Mouse (Mus musculus) kidney, embryonic 14.5 days (tissue): ENCODE results near the gene Sft2d1. TPM values are rescaled to one million over a fixed set of nuclear protein-coding genes. Genes with fewer than 3 reads are reported as not detected.

ENCODE experiments used
- ATAC-seq: fragments of 200-750 bp; cut with Nextera tagmentation; 2 replicates; pipeline ENCODE4 v1.8.0; 2017; ENCODE audit warnings: moderate number of reproducible peaks, mild to moderate bottlenecking, moderate TSS enrichment, moderate library complexity; ENCODE audit not compliant: low FRiP score, low TSS enrichment
- H3K27ac ChIP-seq: fragments of 300-500 bp; sonication (generic); 2 replicates; pipeline ENCODE4 v1.5.1; 2014; ENCODE audit warnings: low read depth, mild to moderate bottlenecking, low read length, moderate library complexity, mixed read lengths
- H3K27me3 ChIP-seq: fragments of 300-500 bp; sonication (generic); 2 replicates; pipeline ENCODE4 v1.6.1; 2014; ENCODE audit warnings: mild to moderate bottlenecking, low read length; ENCODE audit not compliant: control insufficient read depth, insufficient read depth
- H3K36me3 ChIP-seq: fragments of 300-500 bp; sonication (generic); 2 replicates; pipeline ENCODE4 v1.6.1; 2014; ENCODE audit warnings: low read length, mixed read lengths; ENCODE audit not compliant: control insufficient read depth, insufficient read depth
- H3K4me1 ChIP-seq: fragments of 300-500 bp; sonication (generic); 2 replicates; pipeline ENCODE4 v1.6.1; 2014; ENCODE audit warnings: low read length, mixed read lengths; ENCODE audit not compliant: control insufficient read depth, insufficient read depth
- H3K4me2 ChIP-seq: fragments of 300-500 bp; sonication (generic); replicated peaks from 2 replicates; pipeline ENCODE4 v1.6.1; 2014; ENCODE audit warnings: low read depth, mild to moderate bottlenecking, low read length
- H3K4me3 ChIP-seq: fragments of 300-500 bp; sonication (generic); 2 replicates; pipeline ENCODE4 v1.5.1; 2014; ENCODE audit warnings: mild to moderate bottlenecking, low read length
- H3K9ac ChIP-seq: fragments of 300-500 bp; sonication (generic); 2 replicates; pipeline ENCODE4 v1.6.1; 2014; ENCODE audit warnings: low read depth, mild to moderate bottlenecking, low read length, moderate library complexity
- H3K9me3 ChIP-seq: fragments of 300-500 bp; sonication (generic); 2 replicates; pipeline ENCODE4 v1.6.1; 2016; ENCODE audit warnings: low read length; ENCODE audit not compliant: control insufficient read depth
- WGBS: fragments of 180-500 bp; shearing (Covaris S2); extraction: QIAGEN DNeasy Blood & Tissue Kit; methylation state at CpG from one replicate; pipeline ENCODE4 v1.1.7; 2014; 5-methylcytosine and 5-hydroxymethylcytosine counted together
- polyA plus RNA-seq: library from polyadenylated mRNA; unstranded; fragments of >200 nt; fragmentation: Nextera tagmentation; extraction: Ambion mirVana; gene quantifications from 2 replicates; pipeline ENCODE4 v1.2.1, GENCODE M21; 2014

Gene Sft2d1
- polyA plus RNA-seq, 1 experiment from 2014 or later: 68.2 TPM

DNA sequence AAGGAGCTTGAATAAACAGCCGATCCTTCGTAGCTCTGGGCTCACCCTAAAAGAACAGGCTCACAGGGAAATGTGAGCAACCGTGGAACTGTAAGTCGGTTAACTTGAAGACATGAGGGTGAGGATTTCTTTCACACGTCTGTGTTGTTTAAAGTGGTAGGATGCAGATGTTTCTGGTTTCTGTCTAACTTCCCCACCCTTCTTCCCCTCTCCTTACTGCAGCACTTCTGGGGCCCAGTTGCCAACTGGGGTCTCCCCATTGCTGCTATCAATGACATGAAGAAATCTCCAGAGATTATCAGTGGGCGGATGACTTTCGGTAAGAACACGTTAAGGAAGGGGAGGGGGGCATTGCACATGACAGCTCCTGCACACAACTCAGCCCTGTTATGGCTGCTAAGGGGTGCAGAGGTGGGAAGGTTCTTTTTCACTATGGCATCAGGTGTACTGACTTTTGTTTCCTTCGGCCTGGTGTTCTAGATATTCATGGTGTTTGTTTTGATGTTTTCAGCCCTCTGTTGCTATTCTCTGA is 14.5 kb upstream of the Sft2d1 start:
- no peak overlapping the region for H3K9ac ChIP-seq
- H3K36me3 ChIP-seq: no peaks in the 10 kb centered on the region; the same call in 1 of the 2 replicates
- H3K4me1 ChIP-seq: no peaks in the 10 kb centered on the region
- no peak for ATAC-seq
- H3K9me3 ChIP-seq: no peaks in the 10 kb centered on the region
- 83% methylated on average over 9 of the region's 9 CpGs for WGBS
- no peak overlapping the region for H3K4me3 ChIP-seq
- no peak overlapping the region for H3K4me2 ChIP-seq
- H3K27ac ChIP-seq: no peak overlapping the region
- no peaks in the 10 kb centered on the region for H3K27me3 ChIP-seq

DNA sequence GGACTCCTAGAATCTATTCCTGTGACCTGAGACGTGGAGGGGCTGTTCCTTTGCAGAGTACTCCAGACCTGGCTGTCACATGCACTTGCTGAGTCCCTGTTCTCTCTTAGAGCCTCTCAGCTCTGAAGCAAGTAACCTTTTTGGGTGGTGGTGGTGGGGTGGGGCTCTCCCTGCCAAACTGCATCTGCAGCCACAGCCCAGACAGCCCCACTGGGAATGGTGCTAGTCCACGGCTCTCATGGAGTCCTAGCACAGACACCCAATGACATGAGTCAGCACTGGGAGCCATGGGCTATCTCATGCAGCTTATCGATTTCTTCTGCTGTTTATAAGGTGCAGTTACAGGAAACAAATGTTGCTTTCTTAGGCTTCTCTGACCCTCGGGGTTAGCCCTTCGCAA is 13.2 kb upstream of the Sft2d1 start:
- Histone ChIP-seq H3K27ac (no peak overlapping the region), H3K27me3 (no peaks in the 10 kb centered on the region), H3K36me3 (no peaks in the 10 kb centered on the region; the same call in 1 of the 2 replicates), H3K9ac (no peak overlapping the region), H3K4me1 (no peaks in the 10 kb centered on the region), H3K4me2 (no peak overlapping the region), H3K4me3 (no peak overlapping the region), H3K9me3 (no peaks in the 10 kb centered on the region)
- WGBS: 80% methylated on average over 5 of the region's 5 CpGs
- ATAC-seq: no peak

DNA sequence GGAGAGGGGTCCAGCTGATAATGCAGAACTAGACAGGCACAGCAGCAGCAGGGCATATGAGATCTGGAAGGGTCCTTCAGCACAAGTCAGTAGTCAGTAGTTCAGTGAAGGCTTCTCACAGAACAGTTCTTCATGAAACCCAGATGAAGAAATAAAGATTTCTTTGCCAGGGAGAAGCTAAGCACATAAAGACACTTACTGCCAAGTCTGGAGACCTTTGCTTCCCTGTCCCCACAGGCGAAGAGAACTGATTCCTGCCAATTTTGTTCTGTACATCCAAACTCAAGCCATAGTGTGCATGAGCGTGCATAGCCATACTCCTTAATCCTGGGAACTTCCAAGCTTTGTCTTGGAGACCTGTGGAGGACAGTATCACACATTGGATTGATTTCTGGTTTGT is 12.6 kb upstream of the Sft2d1 start:
- no peak for ATAC-seq
- H3K27ac ChIP-seq: no peak overlapping the region
- 88% methylated on average over 2 of the region's 2 CpGs for WGBS
- no peaks in the 10 kb centered on the region; the same call in 1 of the 2 replicates for H3K36me3 ChIP-seq
- no peaks in the 10 kb centered on the region for H3K4me1 ChIP-seq
- H3K9me3 ChIP-seq: no peaks in the 10 kb centered on the region
- H3K27me3 ChIP-seq: no peaks in the 10 kb centered on the region
- no peak overlapping the region for H3K4me3 ChIP-seq
- no peak overlapping the region for H3K4me2 ChIP-seq
- no peak overlapping the region for H3K9ac ChIP-seq

DNA sequence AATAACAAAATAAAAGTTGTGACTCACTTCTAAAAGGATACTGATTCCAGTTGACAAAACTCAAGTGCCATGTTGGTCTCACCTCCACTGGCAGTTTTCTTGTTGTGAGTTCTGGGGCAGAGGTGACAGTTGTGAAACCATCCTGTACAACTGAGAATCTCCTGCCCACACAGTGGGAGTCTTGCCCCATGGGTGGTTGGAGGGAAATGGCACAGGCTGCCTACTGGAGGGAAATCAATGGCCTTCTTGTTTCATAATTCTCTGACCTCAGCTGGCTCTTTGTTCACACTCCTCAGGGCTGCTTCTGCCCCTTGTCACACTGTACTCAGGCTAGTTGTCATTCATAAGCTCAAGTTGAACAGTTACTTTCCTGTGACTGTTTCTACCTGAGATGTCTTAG is 11.4 kb upstream of the Sft2d1 start:
- no peak overlapping the region for H3K4me3 ChIP-seq
- no peaks in the 10 kb centered on the region for H3K27me3 ChIP-seq
- no peak for ATAC-seq
- H3K4me1 ChIP-seq: no peaks in the 10 kb centered on the region
- no peaks in the 10 kb centered on the region; the same call in 1 of the 2 replicates for H3K36me3 ChIP-seq
- H3K4me2 ChIP-seq: no peak overlapping the region
- H3K27ac ChIP-seq: no peak overlapping the region
- H3K9me3 ChIP-seq: no peaks in the 10 kb centered on the region
- no peak overlapping the region for H3K9ac ChIP-seq

- ATAC-seq: no peak
- H3K9ac ChIP-seq: no peak overlapping the region
- whole genome bisulfite sequencing: 78% methylated on average over 4 of the region's 4 CpGs
- H3K27me3 ChIP-seq: no peaks in the 10 kb centered on the region
- H3K36me3 ChIP-seq: no peaks in the 10 kb centered on the region; the same call in 1 of the 2 replicates
- H3K9me3 ChIP-seq: no peaks in the 10 kb centered on the region
- H3K4me3 ChIP-seq: no peak overlapping the region
- H3K27ac ChIP-seq: no peak overlapping the region
- no peak overlapping the region for H3K4me2 ChIP-seq
- no peaks in the 10 kb centered on the region for H3K4me1 ChIP-seq
Observed at GRCm38 (mm10) chr17:8301515-8301914, 9.4 kb upstream of the Sft2d1 start.

- WGBS: 84% methylated on average over 7 of the region's 7 CpGs
Observed at GRCm38 (mm10) chr17:8302772-8303438, 8.0 kb upstream of the Sft2d1 start.

GRCm38 (mm10) chr17:8303671-8304070 is 7.2 kb upstream of the Sft2d1 start:
- Histone ChIP-seq H3K36me3 (no peaks in the 10 kb centered on the region), H3K4me2 (no peak overlapping the region), H3K27me3 (no peaks in the 10 kb centered on the region), H3K9ac (no peak overlapping the region), H3K4me1 (no peaks in the 10 kb centered on the region), H3K27ac (no peak overlapping the region), H3K4me3 (no peak overlapping the region), H3K9me3 (no peaks in the 10 kb centered on the region)
- ATAC-seq: no peak
- WGBS: 79% methylated on average over 5 of the region's 5 CpGs

More at GRCm38 (mm10) chr17:8302772-8303438, 8.0 kb upstream of the Sft2d1 start:
- no peak for ATAC-seq
- no peak overlapping the region for H3K4me3 ChIP-seq
- H3K4me2 ChIP-seq: no peak overlapping the region
- no peak overlapping the region for H3K27ac ChIP-seq
- no peaks in the 10 kb centered on the region for H3K27me3 ChIP-seq
- H3K9me3 ChIP-seq: no peaks in the 10 kb centered on the region
- H3K36me3 ChIP-seq: no peaks in the 10 kb centered on the region; the same call in 1 of the 2 replicates
- no peak overlapping the region for H3K9ac ChIP-seq
- H3K4me1 ChIP-seq: no peaks in the 10 kb centered on the region

DNA sequence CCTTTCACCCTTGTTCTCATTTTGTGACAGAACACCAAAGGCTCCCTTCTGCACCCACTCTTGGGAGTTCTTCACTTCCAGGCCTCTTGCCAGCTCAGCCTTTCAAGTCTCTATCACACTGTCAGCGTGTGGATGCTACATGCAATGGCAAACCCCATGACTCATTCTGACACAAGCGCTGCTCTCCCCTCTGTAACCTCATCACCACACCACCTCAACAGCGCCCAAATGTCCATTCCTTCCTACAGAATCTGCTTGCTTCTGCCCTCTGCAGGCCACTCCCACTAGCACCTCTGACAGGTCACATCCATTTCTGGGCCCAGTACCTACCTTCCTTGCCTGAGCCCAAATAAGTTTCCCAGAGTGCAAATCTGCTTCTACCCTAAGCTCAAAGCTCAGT is 5.1 kb upstream of the Sft2d1 start:
- no peak for ATAC-seq
- H3K4me3 ChIP-seq: no peak overlapping the region
- H3K9me3 ChIP-seq: no peaks in the 10 kb centered on the region
- H3K4me1 ChIP-seq: no peaks in the 10 kb centered on the region
- H3K36me3 ChIP-seq: no peaks in the 10 kb centered on the region
- no peaks in the 10 kb centered on the region for H3K27me3 ChIP-seq
- WGBS: 22% methylated on average over 3 of the region's 3 CpGs
- no peak overlapping the region for H3K4me2 ChIP-seq
- no peak overlapping the region for H3K9ac ChIP-seq
- no peak overlapping the region for H3K27ac ChIP-seq

- peak overlapping the region; percentile 80 for H3K4me3 ChIP-seq
- H3K27ac ChIP-seq: no peak overlapping the region
- peaks cover 13% of the 10 kb centered on the region for H3K4me1 ChIP-seq
- 52% methylated on average over 3 of the region's 3 CpGs for WGBS
- no peaks in the 10 kb centered on the region for H3K36me3 ChIP-seq
- peak overlapping the region; percentile 47 for H3K4me2 ChIP-seq
- peak overlapping the region; percentile 81 for H3K9ac ChIP-seq
- ATAC-seq: no peak
- no peaks in the 10 kb centered on the region for H3K27me3 ChIP-seq
- no peaks in the 10 kb centered on the region for H3K9me3 ChIP-seq
Observed at GRCm38 (mm10) chr17:8311751-8312150, 849 bp downstream of the Sft2d1 start.
